Mouse (Mus musculus) fat pad, adult 2 months (tissue): Measurements from ENCODE around the gene Hdhd5.

Experiments used
- DNase-seq: peaks from one replicate; pipeline ENCODE4 v3.0.0-alpha.2; 2011; ENCODE audit warnings: low read depth, low spot score; ENCODE audit errors: extremely low read depth

The Hdhd5 gene

GRCm38 (mm10) chr6:120462251-120462650 is 68.9 kb downstream of the Hdhd5 start:
- DNase-seq, result no peak

DNA sequence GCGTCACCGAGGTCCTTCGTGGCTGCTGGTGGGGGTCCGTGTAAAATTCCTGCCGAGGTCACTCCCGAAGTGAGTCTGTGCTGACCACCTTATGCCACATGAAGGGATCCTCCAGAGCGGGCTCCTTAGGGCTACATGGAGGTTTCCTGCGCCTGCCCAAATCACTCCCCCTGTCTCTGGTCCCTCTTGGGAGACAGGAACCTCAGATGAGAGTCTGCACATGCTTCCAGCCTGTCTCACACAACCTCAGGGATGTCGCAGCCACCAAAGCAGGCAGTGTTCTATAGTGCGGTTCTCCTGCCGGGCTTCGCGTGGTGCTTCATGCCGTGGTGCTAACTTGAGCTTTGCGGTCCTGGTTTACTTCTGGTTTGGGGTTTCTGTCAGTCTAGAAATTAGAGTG is 69.9 kb downstream of the Hdhd5 start:
- no peak for DNase-seq
